Mouse (Mus musculus): ENCODE results near the gene D11Wsu47e. TPM values are rescaled to one million over a fixed set of nuclear protein-coding genes. Genes with fewer than 3 reads are reported as not detected.

D11Wsu47e gene
- polyA plus RNA-seq, 1 experiment from 2014 or later = 9.5 TPM

DNA sequence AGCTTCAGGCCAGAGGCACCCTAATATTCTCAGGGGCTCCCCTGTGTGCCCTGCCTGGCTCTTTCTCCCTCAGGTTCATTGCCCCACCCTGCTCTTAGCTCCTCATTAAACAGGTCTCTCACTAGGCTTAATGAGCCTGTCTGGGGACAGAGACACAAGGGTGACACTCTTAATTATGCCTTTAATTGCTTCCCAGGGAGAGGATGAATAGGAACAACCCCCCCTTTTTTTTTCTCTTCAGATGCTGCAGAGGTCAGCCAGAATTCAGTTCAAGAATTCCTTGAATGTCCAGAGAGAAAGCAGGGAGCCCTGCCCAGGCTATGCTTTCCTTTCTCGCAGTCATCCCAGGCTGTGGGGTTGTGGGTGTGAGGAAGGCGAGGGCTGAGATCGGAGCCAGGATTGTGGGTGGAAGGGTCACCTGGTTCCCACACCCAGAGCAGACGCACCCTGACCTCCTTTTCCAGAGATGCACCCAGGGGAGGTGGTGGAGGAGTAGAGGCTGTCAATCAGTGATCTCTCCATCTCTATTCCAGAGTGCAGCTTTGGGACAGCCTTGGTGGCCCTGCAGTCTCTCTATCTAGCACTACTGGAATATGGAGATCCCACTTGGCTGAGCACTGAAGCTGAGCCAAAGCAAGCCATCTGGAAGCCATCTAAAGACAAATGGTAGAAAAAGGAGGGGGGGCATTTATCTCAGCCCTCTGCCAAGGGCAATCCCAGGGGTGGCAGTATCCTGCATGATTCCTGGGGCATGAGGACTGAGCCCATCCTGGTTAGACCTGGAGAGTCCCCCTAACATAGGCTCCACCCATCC, 41.2 kb downstream of the D11Wsu47e start:
- H3K9me3 ChIP-seq (replicated peaks) = no peaks in the 10 kb centered on the region
- no peak for ATAC-seq (ENCODE audit: low read depth)
- no peak overlapping the region for H3K27ac ChIP-seq
- peaks cover 41% of the 10 kb centered on the region for H3K36me3 ChIP-seq
- no peak for DNase-seq
- H3K4me3 ChIP-seq (replicated peaks) = no peak overlapping the region
- H3K4me2 ChIP-seq = no peak overlapping the region
- peaks cover 5% of the 10 kb centered on the region; the same call in 1 of the 2 replicates for H3K4me1 ChIP-seq (replicated peaks)
- H3K27me3 ChIP-seq = no peaks in the 10 kb centered on the region
- 84% methylated on average over 4 of the region's 4 CpGs for WGBS (ENCODE audit: insufficient replicate concordance)
- no peak overlapping the region for H3K9ac ChIP-seq

GRCm38 (mm10) chr11:113726994-113727888, 43.0 kb downstream of the D11Wsu47e start:
- Histone ChIP-seq H3K4me2 (no peak overlapping the region), H3K9ac (no peak overlapping the region), H3K4me1 (replicated peaks) (peaks cover 20% of the 10 kb centered on the region), H3K4me3 (replicated peaks) (no peak overlapping the region), H3K36me3 (peaks cover 41% of the 10 kb centered on the region), H3K27ac (no peak overlapping the region), H3K27me3 (no peaks in the 10 kb centered on the region), H3K9me3 (replicated peaks) (no peaks in the 10 kb centered on the region)
- DNase-seq (no peak), ATAC-seq (ENCODE audit: low read depth) (no peak)
- WGBS (ENCODE audit: insufficient replicate concordance) = 90% methylated on average over 14 of the region's 14 CpGs

DNA sequence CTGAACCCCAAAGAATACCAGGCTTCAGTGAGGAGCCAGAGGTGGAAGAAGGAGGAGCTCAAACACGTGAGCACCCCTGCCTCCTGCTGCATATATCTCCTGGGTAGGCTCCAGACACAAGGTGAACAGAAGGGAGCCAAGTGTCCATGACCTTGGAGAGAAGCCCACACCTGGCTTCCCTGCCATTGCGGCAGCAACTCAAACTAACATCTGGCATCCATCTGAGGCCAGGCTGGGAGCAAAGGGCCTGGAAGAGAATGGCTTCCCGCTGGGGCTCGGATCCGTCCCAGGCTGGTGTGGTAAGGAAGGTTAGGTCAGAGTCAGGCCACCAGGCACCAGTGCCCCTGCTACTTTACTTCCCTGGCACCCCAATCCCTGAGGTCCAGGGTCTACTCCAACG, 43.8 kb downstream of the D11Wsu47e start:
- ATAC-seq (ENCODE audit: low read depth) (no peak), DNase-seq (no peak)
- Histone ChIP-seq H3K4me2 (no peak overlapping the region), H3K9ac (no peak overlapping the region), H3K4me1 (replicated peaks) (peaks cover 27% of the 10 kb centered on the region), H3K36me3 (peaks cover 41% of the 10 kb centered on the region), H3K4me3 (replicated peaks) (no peak overlapping the region), H3K27me3 (no peaks in the 10 kb centered on the region), H3K27ac (no peak overlapping the region), H3K9me3 (replicated peaks) (no peaks in the 10 kb centered on the region)
- 84% methylated on average over 6 of the region's 6 CpGs for WGBS (ENCODE audit: insufficient replicate concordance)

GRCm38 (mm10) chr11:113729239-113729638, 45.0 kb downstream of the D11Wsu47e start:
- H3K27ac ChIP-seq = no peak overlapping the region
- DNase-seq (no peak), ATAC-seq (ENCODE audit: low read depth) (no peak)
- WGBS (ENCODE audit: insufficient replicate concordance) = 93% methylated on average over 21 of the region's 21 CpGs
- no peaks in the 10 kb centered on the region for H3K9me3 ChIP-seq (replicated peaks)
- no peak overlapping the region for H3K9ac ChIP-seq
- H3K4me3 ChIP-seq (replicated peaks) = no peak overlapping the region
- peaks cover 40% of the 10 kb centered on the region for H3K4me1 ChIP-seq (replicated peaks)
- peaks cover 41% of the 10 kb centered on the region for H3K36me3 ChIP-seq
- H3K4me2 ChIP-seq = no peak overlapping the region
- H3K27me3 ChIP-seq = no peaks in the 10 kb centered on the region

GRCm38 (mm10) chr11:113729917-113730316, 45.7 kb downstream of the D11Wsu47e start:
- Histone ChIP-seq H3K4me1 (replicated peaks) (peaks cover 46% of the 10 kb centered on the region), H3K4me2 (no peak overlapping the region), H3K9ac (no peak overlapping the region), H3K27ac (no peak overlapping the region), H3K9me3 (replicated peaks) (no peaks in the 10 kb centered on the region), H3K4me3 (replicated peaks) (no peak overlapping the region), H3K36me3 (peaks cover 41% of the 10 kb centered on the region), H3K27me3 (no peaks in the 10 kb centered on the region)
- WGBS (ENCODE audit: insufficient replicate concordance) = 60% methylated on average over 8 of the region's 8 CpGs
- DNase-seq (no peak), ATAC-seq (ENCODE audit: low read depth) (no peak)

DNA sequence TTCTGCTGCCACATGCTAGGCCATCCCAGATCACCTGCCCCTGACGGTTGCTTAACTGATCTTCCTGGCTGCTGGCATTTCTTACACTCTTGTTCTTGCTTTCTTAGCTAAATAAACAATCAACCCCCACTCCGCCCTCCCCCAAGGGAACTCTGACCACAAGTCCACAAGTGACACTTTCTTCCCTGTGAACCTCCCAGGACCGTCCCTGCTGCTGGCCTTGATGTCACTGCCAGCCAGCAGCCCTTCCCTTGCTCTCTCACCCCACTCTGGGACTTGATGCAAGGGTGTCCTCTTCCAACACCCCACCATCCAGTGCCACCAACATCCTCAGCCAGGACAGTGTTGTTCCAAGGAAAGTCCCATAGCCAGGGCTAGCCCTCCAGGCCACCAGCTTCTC, 46.7 kb downstream of the D11Wsu47e start:
- ATAC-seq (ENCODE audit: low read depth) (no peak), DNase-seq (no peak)
- Histone ChIP-seq H3K9me3 (replicated peaks) (no peaks in the 10 kb centered on the region), H3K4me2 (no peak overlapping the region), H3K4me3 (replicated peaks) (no peak overlapping the region), H3K27me3 (no peaks in the 10 kb centered on the region), H3K36me3 (peaks cover 44% of the 10 kb centered on the region), H3K4me1 (replicated peaks) (peaks cover 56% of the 10 kb centered on the region), H3K9ac (no peak overlapping the region), H3K27ac (no peak overlapping the region)
- WGBS (ENCODE audit: insufficient replicate concordance) = 54% methylated on average over 3 of the region's 3 CpGs

DNA sequence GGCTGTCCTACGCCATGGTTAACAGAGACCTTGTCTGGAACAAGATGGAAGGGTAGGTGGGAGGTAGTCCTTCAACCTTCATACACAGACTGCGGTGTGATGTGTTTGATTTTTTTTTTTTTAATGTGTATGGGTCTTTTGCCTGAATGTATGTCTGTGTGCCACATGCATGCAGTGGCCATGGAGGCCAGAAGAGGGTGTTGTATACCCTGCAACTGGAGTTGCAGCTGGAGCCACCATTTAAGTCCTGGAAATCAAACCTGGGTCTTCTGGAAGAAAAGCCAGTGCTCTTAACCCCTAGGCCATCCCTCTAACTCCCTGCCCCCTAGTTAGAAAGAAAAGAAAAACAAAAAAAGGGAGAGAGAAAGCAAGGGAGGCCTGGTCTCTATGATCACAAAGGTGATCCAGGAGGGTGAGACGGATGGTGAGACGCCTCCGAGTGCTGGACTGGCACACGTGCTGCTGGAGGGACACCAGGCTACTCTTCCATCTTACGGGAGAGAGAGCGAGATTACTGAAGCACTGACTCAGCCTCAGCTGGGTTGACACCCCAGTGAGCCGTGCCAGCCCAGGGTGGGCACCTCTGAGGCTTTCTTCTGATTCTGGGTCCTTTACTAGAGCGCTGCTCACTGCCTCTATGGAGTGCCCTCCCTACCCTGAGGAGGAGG, 47.9 kb downstream of the D11Wsu47e start:
- Histone ChIP-seq H3K36me3 (peaks cover 32% of the 10 kb centered on the region), H3K9ac (no peak overlapping the region), H3K9me3 (replicated peaks) (no peaks in the 10 kb centered on the region), H3K27me3 (no peaks in the 10 kb centered on the region), H3K4me3 (replicated peaks) (no peak overlapping the region), H3K27ac (no peak overlapping the region), H3K4me2 (no peak overlapping the region), H3K4me1 (replicated peaks) (peaks cover 68% of the 10 kb centered on the region)
- no peak for ATAC-seq (ENCODE audit: low read depth)
- no peak for DNase-seq
- WGBS (ENCODE audit: insufficient replicate concordance) = 85% methylated on average over 10 of the region's 10 CpGs

GRCm38 (mm10) chr11:113733631-113734364, 49.6 kb downstream of the D11Wsu47e start:
- peak overlapping the region; percentile 15; the same call in 1 of the 2 replicates for H3K4me2 ChIP-seq
- peak overlapping the region; percentile 72 for H3K27ac ChIP-seq
- no peak for DNase-seq
- H3K27me3 ChIP-seq = no peaks in the 10 kb centered on the region
- no peaks in the 10 kb centered on the region for H3K9me3 ChIP-seq (replicated peaks)
- H3K4me3 ChIP-seq (replicated peaks) = no peak overlapping the region
- WGBS (ENCODE audit: insufficient replicate concordance) = 57% methylated on average over 6 of the region's 6 CpGs
- H3K36me3 ChIP-seq = peaks cover 15% of the 10 kb centered on the region
- no peak overlapping the region for H3K9ac ChIP-seq
- H3K4me1 ChIP-seq (replicated peaks) = peaks cover 85% of the 10 kb centered on the region
- ATAC-seq (ENCODE audit: low read depth) = peak; percentile 35

GRCm38 (mm10) chr11:113735151-113735550, 50.9 kb downstream of the D11Wsu47e start:
- peak overlapping the region; percentile 72; the same call in 1 of the 2 replicates for H3K27ac ChIP-seq
- no peaks in the 10 kb centered on the region for H3K27me3 ChIP-seq
- 0 out of 2 replicates have a peak overlapping the region, but pooled peaks have one; percentile 17 for H3K9ac ChIP-seq
- no peak overlapping the region for H3K4me2 ChIP-seq
- WGBS (ENCODE audit: insufficient replicate concordance) = 78% methylated on average over 6 of the region's 6 CpGs
- H3K36me3 ChIP-seq = peaks cover 15% of the 10 kb centered on the region; the same call in 1 of the 2 replicates
- H3K4me1 ChIP-seq (replicated peaks) = peaks cover 96% of the 10 kb centered on the region
- H3K9me3 ChIP-seq (replicated peaks) = no peaks in the 10 kb centered on the region
- no peak overlapping the region for H3K4me3 ChIP-seq (replicated peaks)
- ATAC-seq (ENCODE audit: low read depth) (no peak), DNase-seq (no peak)

- ATAC-seq (ENCODE audit: low read depth) (peak; percentile 64), DNase-seq (no peak)
- 80% methylated on average over 11 of the region's 11 CpGs for WGBS (ENCODE audit: insufficient replicate concordance)
- Histone ChIP-seq H3K9ac (no peak overlapping the region), H3K27ac (no peak overlapping the region; the same call in 1 of the 2 replicates), H3K9me3 (replicated peaks) (no peaks in the 10 kb centered on the region), H3K4me3 (replicated peaks) (no peak overlapping the region), H3K36me3 (peaks cover 27% of the 10 kb centered on the region), H3K4me1 (replicated peaks) (peaks cover 89% of the 10 kb centered on the region), H3K27me3 (no peaks in the 10 kb centered on the region), H3K4me2 (0 out of 2 replicates have a peak overlapping the region, but pooled peaks have one; percentile 15)
Measured at GRCm38 (mm10) chr11:113736848-113737552, 52.8 kb downstream of the D11Wsu47e start.
